Mouse (Mus musculus): ENCODE measurements around the gene 4930578C19Rik.

- TF ChIP-seq CTCF (IDR thresholded peaks at IDR 0.05) (no peak), EP300 (IDR thresholded peaks at IDR 0.05) (no peak)
Observed at GRCm38 (mm10) chrX:18467690-18468089, 6.5 kb upstream of the 4930578C19Rik start.
